Mouse (Mus musculus) spleen, postnatal 14 days (tissue): ENCODE data around the gene Nt5dc3.

Experiments
- DNase-seq, 2 experiments: peaks; one replicate each; pipeline ENCODE4 v3.0.0; 2021 to 2022; ENCODE audit warnings: low spot score in 2 of 2

Gene Nt5dc3

DNA sequence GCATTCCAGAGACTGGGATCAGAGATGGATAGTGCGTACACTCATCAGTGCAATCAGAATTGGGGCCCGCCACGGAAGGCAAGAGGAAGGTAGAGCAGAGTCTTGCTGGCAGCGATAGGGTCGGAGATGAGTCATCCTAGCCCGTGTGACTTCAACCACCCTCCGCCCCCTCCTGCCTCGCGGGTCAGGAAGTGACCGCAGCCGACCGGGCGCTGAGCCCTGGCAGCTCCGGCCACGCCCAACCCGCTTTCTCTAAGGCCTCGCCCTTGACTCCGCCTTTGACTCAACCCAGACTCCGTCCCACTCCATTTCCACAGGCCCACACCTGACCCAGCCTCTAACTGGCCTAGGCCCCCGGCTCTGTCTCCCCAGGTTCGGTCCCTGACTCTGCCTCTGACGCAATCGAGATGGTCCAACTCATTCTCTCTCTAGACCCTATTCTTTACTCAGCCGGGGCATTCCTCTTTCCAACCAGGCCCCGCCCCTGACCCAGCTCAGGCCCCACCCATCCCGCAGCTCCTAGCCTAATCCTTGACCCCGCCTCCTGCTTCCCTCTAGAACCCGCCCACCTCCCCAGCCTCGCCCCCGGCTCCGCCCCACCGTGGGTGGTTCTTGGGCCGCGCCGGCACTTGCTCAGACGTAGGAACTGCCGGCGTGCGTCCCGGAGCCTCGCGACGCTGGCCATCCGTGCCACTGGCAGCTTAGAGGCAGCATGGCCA, at the start of gene Nt5dc3:
Gene Nt5dc3 (plus strand): TSS at position 608 of the 719 bp plus-strand sequence.
- DNase-seq: peak; percentile 91 to 92

DNA sequence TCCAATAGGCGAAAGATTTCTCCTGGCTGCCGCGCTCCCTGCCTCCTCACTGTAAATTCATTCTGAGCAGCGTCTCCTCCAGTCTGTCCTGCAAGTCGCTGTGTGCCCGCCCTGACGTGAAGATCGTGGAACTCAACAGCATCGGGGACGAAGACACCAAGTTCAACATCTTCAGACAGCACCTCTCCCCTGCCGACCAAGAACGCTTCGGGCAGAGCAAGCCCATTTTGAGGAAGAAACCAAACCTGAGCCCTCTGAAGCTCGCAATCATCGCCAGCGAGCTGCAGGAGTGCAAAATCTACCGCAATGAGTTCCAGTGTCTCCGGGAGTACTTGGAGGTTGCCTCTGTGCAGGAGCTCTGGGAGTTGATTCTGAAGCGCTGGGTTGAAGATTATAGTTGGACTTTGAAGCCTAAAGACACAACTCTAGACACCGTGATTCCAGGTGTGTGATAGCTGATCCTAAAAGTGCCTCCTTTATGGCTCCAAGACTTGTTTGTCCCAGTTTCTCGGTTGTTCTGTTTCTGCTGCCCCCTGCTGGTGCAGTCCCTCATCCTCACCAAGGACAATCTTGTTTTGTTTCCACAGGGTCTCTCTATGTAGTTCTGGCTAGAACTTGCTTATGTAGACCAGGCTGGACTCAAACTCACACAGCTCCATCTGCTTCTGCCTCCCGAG, 47.8 kb upstream of the Nt5dc3 start:
- DNase-seq: peak; percentile 65 to 75

DNA sequence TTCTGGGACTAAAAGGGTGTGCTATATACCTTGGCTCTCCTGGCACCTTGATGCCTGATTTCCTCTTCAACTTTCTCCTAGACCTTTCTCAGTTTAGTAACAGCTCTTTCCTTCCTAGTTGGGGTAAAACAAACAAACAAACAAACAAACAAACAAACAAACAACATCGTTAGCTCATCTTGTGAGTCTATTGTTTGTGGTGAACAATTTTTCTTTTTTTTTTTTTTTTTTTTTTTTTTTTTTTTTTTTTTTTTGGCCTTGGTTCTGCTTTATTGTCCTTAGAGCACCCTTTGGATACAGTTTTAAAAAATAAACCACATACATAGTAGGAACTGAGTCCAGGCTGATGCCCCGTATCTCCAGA, 47.3 kb upstream of the Nt5dc3 start:
- no peak for DNase-seq

DNA sequence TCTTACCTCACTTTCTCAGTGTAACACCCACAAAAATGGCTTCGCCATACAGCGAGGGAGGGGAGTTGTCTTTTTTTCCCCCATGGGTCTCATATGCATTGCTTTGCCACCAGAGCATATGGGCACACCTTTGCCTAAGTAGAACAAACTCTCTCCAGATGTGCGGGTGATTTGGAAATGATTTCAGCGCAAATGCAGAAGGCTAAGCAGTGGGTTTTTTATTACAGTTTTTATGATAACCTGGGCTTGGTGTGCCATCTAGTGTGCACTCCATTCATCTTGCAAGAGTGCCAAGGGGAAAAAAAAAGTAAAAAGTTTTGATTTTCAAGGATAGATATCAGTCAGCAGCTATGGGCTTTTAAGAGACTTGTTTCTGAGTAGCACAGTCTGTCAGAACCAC, 43.8 kb upstream of the Nt5dc3 start:
- no peak for DNase-seq

DNA sequence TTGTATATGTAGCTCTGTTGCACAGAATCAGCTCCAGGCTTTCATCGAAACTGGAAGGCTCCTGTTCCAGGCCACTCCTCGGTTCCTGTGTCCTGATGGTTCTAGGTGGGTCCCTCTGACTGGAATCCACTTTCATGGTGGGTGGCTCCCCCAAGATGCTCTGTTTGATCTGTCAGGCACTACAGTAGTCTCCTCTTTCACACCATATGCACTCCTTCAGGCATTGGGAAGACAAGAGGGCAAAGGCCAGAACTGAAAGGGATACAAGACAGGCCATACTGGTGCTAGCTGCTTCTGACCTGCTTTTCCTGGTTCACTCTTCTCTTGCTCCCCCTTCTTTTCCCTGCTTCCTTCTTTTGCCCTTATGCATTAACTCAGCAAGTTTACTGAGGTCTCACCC, 35.9 kb upstream of the Nt5dc3 start:
- DNase-seq: no peak

DNA sequence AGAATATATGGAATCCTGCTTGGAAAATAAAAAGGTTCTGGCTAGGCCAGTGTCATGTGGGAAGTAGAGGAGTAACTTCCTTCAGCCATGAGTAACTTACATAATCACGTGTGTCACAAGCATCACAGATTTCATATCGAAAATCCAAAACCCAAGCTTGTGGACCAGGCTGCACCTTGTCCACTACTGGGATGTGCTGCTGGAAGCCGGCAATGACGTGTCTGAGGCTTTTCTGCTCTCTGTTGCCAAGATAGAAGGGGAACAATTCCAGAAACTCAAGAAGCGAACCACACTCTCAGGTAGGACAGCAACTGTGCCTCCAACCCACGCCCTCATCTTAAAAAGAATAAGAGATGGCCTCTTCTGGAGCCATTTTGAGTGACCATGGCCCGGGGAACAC, 34.5 kb upstream of the Nt5dc3 start:
- no peak for DNase-seq

DNA sequence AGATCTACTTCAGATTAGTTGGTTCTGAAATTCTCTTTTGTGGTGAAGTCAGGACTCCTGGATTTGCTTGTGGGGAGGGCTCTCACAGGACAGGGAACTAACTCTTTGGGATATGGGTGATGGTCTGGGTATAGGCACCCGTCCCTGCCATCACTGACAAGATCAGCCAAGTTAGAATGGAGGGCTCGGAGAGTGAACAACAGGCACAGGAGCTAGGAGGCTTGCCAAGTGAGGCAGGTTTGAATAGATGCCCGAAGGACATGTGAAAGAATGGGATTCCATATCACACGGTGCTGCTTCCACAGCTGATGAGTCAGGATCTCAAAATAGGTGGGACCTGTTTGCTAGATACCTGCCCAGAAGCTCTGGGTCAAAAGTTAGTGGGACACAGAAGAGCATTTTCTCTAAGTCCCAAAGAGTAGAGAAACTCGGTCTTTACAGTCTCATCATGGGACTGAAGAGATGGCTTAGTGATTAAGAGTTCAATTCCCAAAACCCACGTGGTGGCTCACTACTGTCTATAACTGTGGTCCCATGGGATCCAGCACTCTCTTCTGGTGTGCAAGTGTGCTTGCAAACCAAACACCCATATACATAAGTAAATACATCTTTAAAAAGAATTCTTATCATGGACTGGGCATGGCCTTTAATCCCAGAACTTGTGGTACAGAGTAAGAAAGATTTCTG, 22.8 kb upstream of the Nt5dc3 start:
- DNase-seq: no peak

DNA sequence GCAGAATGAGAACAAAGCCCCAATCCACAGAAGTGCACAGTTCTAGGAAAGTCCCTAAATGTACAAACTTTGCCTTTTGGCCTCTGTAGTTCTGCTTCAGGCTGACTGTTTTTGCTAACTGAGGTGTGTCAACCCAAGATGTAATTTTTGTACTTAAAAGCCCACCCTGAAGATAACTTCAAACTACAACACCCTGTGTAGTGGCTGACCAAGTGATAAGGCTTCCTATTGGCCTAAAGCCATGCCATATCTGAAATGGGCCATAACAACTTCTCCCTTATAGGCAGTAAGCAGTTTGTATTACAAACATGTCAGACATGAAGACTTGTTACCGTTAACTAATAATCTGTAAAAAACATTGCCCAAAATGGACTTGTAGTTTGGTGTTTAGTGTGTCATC, 21.1 kb upstream of the Nt5dc3 start:
- DNase-seq: no peak

DNA sequence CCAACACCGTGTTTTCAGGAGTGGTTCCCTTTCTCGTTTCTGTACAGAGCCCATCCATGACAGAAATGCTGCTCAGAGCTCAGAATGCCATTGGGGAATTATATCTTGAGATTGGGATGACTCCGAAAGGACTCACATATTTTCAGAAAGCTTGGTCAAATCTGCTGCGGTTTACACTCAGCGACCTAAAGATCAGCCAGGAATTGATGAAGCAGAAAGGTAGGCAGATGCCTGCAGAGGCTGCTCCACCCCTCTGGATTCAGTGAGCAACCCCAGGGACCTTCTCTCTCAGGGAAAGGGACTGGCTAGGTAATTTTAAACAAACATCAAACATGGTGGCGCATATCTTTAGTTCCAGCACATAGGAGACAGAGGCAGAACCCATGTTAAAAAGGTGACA, 20.6 kb upstream of the Nt5dc3 start:
- no peak for DNase-seq

DNA sequence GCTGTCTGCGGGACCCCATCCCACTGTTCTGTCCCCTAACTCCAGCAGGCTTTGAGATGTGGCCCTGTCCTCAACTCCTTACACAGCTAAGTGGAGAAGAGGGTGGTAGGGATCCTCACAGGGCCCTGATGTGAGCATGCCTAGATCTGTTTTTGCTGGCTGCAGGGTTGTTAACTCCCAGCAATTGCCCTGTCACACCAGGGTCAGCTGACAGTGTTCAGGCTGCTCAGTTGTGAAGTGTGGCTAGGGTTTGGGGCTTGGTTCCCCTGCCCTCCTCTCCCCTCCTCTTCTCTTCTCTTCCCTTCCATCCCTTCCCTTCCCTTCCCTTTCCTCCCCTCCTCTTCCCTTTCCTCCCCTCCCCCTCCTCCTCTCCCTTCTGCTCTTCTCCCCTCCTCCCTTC, 17.6 kb upstream of the Nt5dc3 start:
- no peak for DNase-seq

DNA sequence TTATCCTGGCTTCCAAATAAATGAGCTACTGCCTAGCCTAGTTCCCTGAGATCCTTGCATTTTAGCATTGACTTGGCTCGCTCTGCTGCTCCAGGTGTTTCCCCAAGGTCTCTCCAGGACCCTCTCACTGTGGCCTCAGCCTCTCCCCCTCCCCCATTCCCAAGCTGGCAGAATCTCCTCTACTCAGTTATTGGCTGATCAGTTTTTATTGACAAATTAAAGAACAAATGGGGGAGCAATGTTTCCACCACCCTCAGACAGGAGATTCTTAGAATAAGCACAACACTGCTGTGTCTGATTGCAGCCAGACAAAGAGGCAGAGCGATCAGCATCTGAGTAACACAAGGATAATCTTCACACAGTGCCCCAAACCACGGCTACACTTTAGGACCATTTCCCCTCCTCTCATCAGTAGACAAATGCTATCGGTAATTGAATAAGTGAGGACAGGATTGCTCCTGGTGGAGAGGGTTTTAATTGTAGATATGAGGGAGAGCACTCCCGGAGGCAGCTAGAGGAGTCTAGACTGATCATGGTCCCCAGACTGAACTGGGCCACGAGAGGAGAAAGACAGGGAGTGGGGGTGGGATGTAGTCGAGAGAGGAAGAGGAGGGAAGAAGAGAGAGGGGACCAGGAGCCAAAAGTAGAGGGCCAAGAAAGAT, 17.0 kb upstream of the Nt5dc3 start:
- no peak for DNase-seq

DNA sequence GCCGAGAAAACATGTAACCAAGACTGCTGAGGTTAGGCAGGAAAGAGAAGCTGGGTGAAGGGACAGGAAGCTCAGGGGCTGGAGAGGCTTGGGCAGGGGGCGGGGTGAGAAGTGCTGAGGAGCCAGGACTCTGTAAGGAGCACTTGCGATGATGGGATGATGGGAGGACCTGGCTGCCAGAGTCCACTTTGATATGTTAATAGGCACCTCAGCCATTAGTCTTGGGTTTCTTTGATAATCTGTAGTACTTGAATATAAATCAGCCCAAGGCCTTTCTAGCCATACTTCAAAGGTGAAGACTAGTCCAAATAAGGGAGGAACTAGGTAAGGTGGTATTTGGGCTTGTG, 16.4 kb upstream of the Nt5dc3 start:
- DNase-seq: no peak

DNA sequence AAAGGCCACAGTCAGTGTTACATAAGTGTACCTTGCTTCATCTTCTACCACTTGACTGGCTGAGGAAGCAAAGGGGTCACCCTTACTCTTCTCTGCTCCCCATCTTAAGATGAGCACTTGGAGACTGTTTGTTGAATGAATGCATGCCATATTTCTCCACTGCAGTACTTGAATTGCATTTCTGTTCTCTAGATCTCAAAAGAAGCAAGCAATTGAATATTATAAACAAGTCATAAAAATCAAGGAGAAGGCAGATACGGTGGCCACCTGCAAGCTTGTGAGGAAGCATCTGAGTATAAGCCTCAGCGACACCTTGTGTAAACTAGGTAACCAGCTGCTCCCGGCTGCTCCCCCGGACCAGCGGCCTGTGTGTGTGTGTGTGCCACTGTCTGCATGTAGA, 15.1 kb upstream of the Nt5dc3 start, which contains the start of gene Gm49358:
Gene Gm49358 (plus strand): TSS at position 301 of the 400 bp plus-strand sequence.
- no peak for DNase-seq

DNA sequence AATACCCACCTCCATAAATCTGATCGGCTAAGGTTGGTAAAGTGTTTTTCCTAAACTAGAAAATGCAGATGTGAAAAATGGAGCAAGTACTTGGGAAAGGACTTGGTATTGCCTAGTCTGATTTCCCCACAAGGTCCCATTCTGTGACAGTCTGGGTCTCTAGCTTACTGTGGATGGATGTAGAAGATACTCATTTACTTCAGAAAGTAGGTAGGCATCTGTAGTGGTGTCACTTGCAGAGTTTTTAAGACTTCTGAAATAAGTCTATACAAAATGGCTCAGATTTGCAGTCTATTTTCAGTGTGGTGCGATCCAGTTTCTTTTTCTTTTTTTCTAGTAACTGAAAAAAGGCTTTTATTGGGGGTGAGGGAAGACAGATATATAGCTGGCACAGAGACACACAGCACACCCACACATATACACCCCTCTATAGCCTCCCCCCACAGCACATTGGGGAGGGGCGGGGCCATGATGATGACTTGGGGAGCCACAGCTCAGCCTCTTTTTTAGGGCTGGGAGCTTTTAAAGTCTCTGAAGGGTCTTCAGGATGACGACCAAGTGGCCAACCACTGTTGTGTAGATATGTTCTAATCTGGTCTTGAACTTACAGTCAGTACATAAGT, 13.3 kb upstream of the Nt5dc3 start:
- DNase-seq: no peak

DNA sequence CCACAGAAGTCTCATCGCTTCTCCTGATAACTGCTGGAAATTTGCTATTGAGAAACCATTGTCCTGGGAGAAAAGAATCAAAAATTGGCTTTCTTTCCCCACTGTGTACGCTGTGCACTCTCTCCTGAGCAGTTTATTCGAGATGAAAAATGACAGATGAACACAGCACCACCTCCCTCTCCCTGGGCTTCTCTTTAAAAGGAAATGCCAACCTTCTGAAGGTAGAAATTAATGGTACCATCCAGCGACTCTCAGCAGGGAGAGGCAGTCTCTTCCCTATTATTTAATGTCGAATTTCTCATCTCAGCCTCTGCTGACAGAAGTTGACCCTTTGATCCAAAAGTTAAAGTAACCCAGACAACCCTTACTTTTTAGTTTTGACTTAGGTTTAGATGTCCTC, 9.6 kb upstream of the Nt5dc3 start:
- no peak for DNase-seq

DNA sequence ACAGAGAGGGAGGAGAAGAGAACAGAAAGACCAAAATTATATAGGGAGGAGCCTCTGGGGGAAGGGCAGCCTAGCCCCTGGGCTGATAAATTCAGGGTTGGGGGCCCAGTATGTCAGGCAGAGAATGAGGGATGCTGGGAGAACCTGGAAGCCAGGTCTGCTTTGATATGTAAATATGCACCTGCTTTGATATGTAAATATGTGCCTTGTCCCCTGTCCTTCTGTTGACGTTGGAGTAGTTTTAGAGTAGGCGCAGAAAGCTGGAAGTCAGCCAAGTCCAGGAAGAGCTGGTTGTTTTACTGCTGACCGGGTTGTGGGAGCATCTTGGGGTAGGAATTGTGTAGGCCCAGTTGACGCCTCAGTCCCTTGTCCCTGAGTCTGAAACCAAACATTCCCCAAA, 9.0 kb upstream of the Nt5dc3 start:
- no peak for DNase-seq

DNA sequence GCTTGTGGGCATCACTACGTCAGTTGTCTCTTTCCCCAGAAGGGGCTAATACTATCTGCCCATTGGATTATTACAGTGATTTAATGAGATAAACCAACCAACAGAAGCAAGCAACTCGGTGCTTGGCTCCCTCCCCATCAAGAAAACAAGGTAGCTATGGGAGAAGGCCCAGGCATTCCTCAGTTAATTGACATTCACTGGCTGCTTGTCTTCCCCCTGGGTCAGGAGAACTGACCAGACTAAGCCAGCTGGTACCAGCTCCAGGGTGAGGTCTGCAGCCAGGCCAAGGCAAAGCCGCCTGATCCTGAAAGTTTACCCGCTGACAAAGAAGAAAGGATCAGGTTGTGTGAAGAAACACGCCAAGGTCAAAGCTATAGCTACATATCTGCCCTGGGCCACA, 7.1 kb upstream of the Nt5dc3 start:
- no peak for DNase-seq

DNA sequence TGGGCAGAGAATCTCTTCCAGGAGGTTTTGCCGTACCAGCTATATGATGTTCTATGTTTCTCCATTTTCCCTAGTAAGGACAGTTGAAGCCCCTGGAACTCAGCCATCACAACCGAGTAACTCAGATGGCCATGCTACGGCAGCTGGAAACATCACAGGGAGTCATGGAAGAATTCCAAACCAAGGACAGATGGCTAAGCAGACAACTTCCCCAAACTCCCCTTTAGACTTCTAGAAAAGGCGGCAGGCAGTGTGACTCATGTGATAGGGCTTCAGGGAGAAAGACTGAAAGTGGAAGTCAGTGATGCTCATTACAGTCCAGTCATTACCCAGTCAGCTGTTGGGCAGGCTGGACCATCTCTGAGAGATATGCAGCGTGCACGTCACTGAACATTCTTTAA, 6.6 kb upstream of the Nt5dc3 start:
- DNase-seq: no peak

DNA sequence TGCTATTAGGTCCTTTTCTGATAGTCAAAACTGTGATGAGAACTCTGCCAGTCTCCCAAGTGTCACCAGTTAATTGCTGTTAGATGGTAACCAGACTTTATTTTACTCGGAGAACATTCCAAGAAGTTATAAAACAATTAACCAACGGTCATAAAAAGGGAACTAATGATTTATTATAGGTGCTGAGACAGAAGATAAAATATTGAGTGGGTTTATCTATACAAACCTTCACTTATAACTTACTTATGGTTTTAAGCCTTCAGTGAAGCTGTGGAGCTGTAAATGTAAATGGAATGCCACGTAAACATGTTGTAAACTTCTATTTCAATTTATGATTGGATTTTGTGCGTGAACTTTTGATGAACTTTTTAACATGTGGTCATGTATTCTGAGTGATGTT, 5.4 kb upstream of the Nt5dc3 start:
- DNase-seq: no peak

DNA sequence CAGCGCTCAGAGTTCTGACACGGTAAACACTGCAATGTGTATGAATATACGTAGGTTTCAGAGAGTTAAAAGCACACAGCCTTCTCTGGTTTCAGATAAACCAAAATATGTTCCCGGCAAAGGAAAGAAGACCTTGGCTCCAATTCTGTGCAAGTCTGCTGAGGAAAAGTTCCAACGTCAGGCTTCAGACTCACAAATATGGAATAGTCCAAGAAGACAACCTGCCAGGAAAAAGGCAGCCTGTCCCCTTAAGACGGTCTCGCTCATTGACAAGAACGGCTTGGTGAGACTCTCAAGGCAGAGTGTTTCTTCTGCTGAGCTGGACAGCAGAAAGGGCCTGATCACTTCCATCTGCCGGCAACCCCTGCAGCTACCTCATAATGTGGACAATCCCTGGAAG, 2.5 kb upstream of the Nt5dc3 start:
- no peak for DNase-seq

DNA sequence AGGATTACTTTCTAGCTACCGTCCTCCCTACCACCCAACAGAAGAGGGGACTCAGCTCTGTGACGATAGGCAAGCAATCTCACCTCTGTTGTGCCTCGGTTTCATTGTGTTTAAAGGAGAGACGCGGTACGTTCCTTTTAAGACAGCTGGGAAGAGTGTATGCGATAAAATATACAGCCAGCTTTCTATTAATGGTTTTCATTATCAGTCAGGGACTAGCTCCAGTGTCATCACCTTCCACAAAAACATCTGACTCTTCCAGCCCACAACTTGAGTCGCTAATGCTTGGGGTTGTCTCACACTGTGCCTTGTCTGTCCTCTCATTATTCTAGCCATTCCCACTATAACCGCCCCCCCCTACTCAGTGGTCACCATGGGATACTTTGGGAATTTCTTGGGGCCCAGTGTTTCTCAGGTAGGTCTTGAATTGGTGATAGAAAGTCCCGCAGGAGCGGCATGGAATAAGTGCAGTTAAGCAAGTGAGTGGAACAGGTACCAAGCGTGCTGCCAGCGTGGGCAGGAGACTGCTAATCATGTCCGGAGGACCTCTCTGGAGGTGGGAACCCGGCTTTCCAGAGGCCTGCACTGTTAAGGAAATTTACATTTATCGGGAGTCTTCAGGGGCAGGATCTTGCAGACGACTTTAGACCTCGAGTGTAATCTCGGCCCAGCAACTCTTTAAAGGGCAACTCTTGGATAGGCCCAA, 1.0 kb upstream of the Nt5dc3 start:
- no peak for DNase-seq
